Mouse (Mus musculus): ENCODE measurements around the gene Kctd19. TPM values are rescaled to one million over a fixed set of nuclear protein-coding genes. Genes with fewer than 3 reads are reported as not detected.

The Kctd19 gene
- polyA plus RNA-seq, 1 experiment from 2014 or later: not detected

GRCm38 (mm10) chr8:105434136-105434535 is 20.8 kb upstream of the Kctd19 start:
- Histone ChIP-seq H3K27me3 (ENCODE audit: control insufficient read depth, insufficient read depth, low read length) (no peaks in the 10 kb centered on the region), H3K9me3 (ENCODE audit: control insufficient read depth, low read length) (no peaks in the 10 kb centered on the region), H3K4me3 (ENCODE audit: low read depth, low read length) (no peak overlapping the region), H3K9ac (ENCODE audit: low read depth, low read length) (no peak overlapping the region), H3K27ac (ENCODE audit: low read depth, low read length) (0 out of 2 replicates have a peak overlapping the region, but pooled peaks have one; percentile 19), H3K4me1 (replicated peaks; ENCODE audit: control insufficient read depth, insufficient read depth, low read length) (no peaks in the 10 kb centered on the region; the same call in 1 of the 2 replicates), H3K4me2 (replicated peaks; ENCODE audit: low read depth, low read length) (no peak overlapping the region), H3K36me3 (ENCODE audit: control insufficient read depth, insufficient read depth, low read length) (no peaks in the 10 kb centered on the region)
- ATAC-seq (ENCODE audit: low FRiP score) (no peak), DNase-seq (ENCODE audit: low spot score) (no peak)
- WGBS: 81% methylated on average over 5 of the region's 5 CpGs

- 41% methylated on average over 5 of the region's 5 CpGs for WGBS
- Histone ChIP-seq H3K27ac (ENCODE audit: low read depth, low read length) (peak overlapping the region; percentile 19; the same call in 1 of the 2 replicates), H3K4me3 (ENCODE audit: low read depth, low read length) (no peak overlapping the region), H3K4me2 (replicated peaks; ENCODE audit: low read depth, low read length) (no peak overlapping the region), H3K36me3 (ENCODE audit: control insufficient read depth, insufficient read depth, low read length) (no peaks in the 10 kb centered on the region), H3K9me3 (ENCODE audit: control insufficient read depth, low read length) (no peaks in the 10 kb centered on the region), H3K27me3 (ENCODE audit: control insufficient read depth, insufficient read depth, low read length) (no peaks in the 10 kb centered on the region), H3K9ac (ENCODE audit: low read depth, low read length) (no peak overlapping the region), H3K4me1 (replicated peaks; ENCODE audit: control insufficient read depth, insufficient read depth, low read length) (no peaks in the 10 kb centered on the region; the same call in 1 of the 2 replicates)
- ATAC-seq (ENCODE audit: low FRiP score) (peak; percentile 45; the same call in 1 of the 2 replicates), DNase-seq (ENCODE audit: low spot score) (no peak)
Observed at GRCm38 (mm10) chr8:105433511-105433910, 20.2 kb upstream of the Kctd19 start.

- Histone ChIP-seq H3K9me3 (ENCODE audit: control insufficient read depth, low read length) (no peaks in the 10 kb centered on the region), H3K4me2 (replicated peaks; ENCODE audit: low read depth, low read length) (no peak overlapping the region), H3K4me1 (replicated peaks; ENCODE audit: control insufficient read depth, insufficient read depth, low read length) (no peaks in the 10 kb centered on the region; the same call in 1 of the 2 replicates), H3K4me3 (ENCODE audit: low read depth, low read length) (no peak overlapping the region), H3K36me3 (ENCODE audit: control insufficient read depth, insufficient read depth, low read length) (no peaks in the 10 kb centered on the region), H3K9ac (ENCODE audit: low read depth, low read length) (no peak overlapping the region), H3K27me3 (ENCODE audit: control insufficient read depth, insufficient read depth, low read length) (no peaks in the 10 kb centered on the region), H3K27ac (ENCODE audit: low read depth, low read length) (peak overlapping the region; percentile 62; the same call in 1 of the 2 replicates)
- ATAC-seq (ENCODE audit: low FRiP score) (peak; percentile 70), DNase-seq (ENCODE audit: low spot score) (peak; percentile 40)
- 59% methylated on average over 6 of the region's 6 CpGs for WGBS
Observed at GRCm38 (mm10) chr8:105433021-105433420, 19.7 kb upstream of the Kctd19 start.

GRCm38 (mm10) chr8:105431743-105432515 is 18.6 kb upstream of the Kctd19 start:
- no peaks in the 10 kb centered on the region for H3K9me3 ChIP-seq (ENCODE audit: control insufficient read depth, low read length)
- 55% methylated on average over 7 of the region's 7 CpGs for WGBS
- ATAC-seq (ENCODE audit: low FRiP score) (0 out of 2 replicates have a peak, but pooled peaks have one; percentile 35), DNase-seq (ENCODE audit: low spot score) (no peak)
- H3K4me1 ChIP-seq (replicated peaks; ENCODE audit: control insufficient read depth, insufficient read depth, low read length): no peaks in the 10 kb centered on the region; the same call in 1 of the 2 replicates
- H3K4me2 ChIP-seq (replicated peaks; ENCODE audit: low read depth, low read length): no peak overlapping the region
- no peak overlapping the region for H3K4me3 ChIP-seq (ENCODE audit: low read depth, low read length)
- no peaks in the 10 kb centered on the region for H3K27me3 ChIP-seq (ENCODE audit: control insufficient read depth, insufficient read depth, low read length)
- H3K27ac ChIP-seq (ENCODE audit: low read depth, low read length): no peak overlapping the region
- no peak overlapping the region for H3K9ac ChIP-seq (ENCODE audit: low read depth, low read length)
- no peaks in the 10 kb centered on the region for H3K36me3 ChIP-seq (ENCODE audit: control insufficient read depth, insufficient read depth, low read length)

- Histone ChIP-seq H3K4me2 (replicated peaks; ENCODE audit: low read depth, low read length) (no peak overlapping the region), H3K27me3 (ENCODE audit: control insufficient read depth, insufficient read depth, low read length) (no peaks in the 10 kb centered on the region), H3K36me3 (ENCODE audit: control insufficient read depth, insufficient read depth, low read length) (no peaks in the 10 kb centered on the region), H3K27ac (ENCODE audit: low read depth, low read length) (no peak overlapping the region), H3K9me3 (ENCODE audit: control insufficient read depth, low read length) (no peaks in the 10 kb centered on the region), H3K9ac (ENCODE audit: low read depth, low read length) (no peak overlapping the region), H3K4me3 (ENCODE audit: low read depth, low read length) (no peak overlapping the region), H3K4me1 (replicated peaks; ENCODE audit: control insufficient read depth, insufficient read depth, low read length) (no peaks in the 10 kb centered on the region)
- DNase-seq (ENCODE audit: low spot score): no peak
- 84% methylated on average over 6 of the region's 6 CpGs for WGBS
- ATAC-seq (ENCODE audit: low FRiP score): no peak
Observed at GRCm38 (mm10) chr8:105426878-105427277, 13.6 kb upstream of the Kctd19 start.

- Histone ChIP-seq H3K27ac (ENCODE audit: low read depth, low read length) (no peak overlapping the region), H3K9me3 (ENCODE audit: control insufficient read depth, low read length) (no peaks in the 10 kb centered on the region), H3K36me3 (ENCODE audit: control insufficient read depth, insufficient read depth, low read length) (no peaks in the 10 kb centered on the region), H3K4me2 (replicated peaks; ENCODE audit: low read depth, low read length) (no peak overlapping the region), H3K27me3 (ENCODE audit: control insufficient read depth, insufficient read depth, low read length) (no peaks in the 10 kb centered on the region), H3K9ac (ENCODE audit: low read depth, low read length) (no peak overlapping the region), H3K4me3 (ENCODE audit: low read depth, low read length) (no peak overlapping the region), H3K4me1 (replicated peaks; ENCODE audit: control insufficient read depth, insufficient read depth, low read length) (no peaks in the 10 kb centered on the region)
- 72% methylated on average over 1 of the region's 1 CpGs for whole genome bisulfite sequencing
- ATAC-seq (ENCODE audit: low FRiP score): no peak
- DNase-seq (ENCODE audit: low spot score): no peak
Observed at GRCm38 (mm10) chr8:105422006-105422405, 8.7 kb upstream of the Kctd19 start.

GRCm38 (mm10) chr8:105419800-105420199 is 6.5 kb upstream of the Kctd19 start:
- Histone ChIP-seq H3K27ac (ENCODE audit: low read depth, low read length) (no peak overlapping the region), H3K27me3 (ENCODE audit: control insufficient read depth, insufficient read depth, low read length) (no peaks in the 10 kb centered on the region), H3K9ac (ENCODE audit: low read depth, low read length) (no peak overlapping the region), H3K4me2 (replicated peaks; ENCODE audit: low read depth, low read length) (no peak overlapping the region), H3K4me3 (ENCODE audit: low read depth, low read length) (no peak overlapping the region), H3K36me3 (ENCODE audit: control insufficient read depth, insufficient read depth, low read length) (no peaks in the 10 kb centered on the region), H3K9me3 (ENCODE audit: control insufficient read depth, low read length) (no peaks in the 10 kb centered on the region), H3K4me1 (replicated peaks; ENCODE audit: control insufficient read depth, insufficient read depth, low read length) (no peaks in the 10 kb centered on the region)
- WGBS: 93% methylated on average over 4 of the region's 4 CpGs
- no peak for ATAC-seq (ENCODE audit: low FRiP score)
- no peak for DNase-seq (ENCODE audit: low spot score)

GRCm38 (mm10) chr8:105418992-105419391 is 5.7 kb upstream of the Kctd19 start:
- no peak overlapping the region for H3K4me3 ChIP-seq (ENCODE audit: low read depth, low read length)
- no peak for ATAC-seq (ENCODE audit: low FRiP score)
- H3K27ac ChIP-seq (ENCODE audit: low read depth, low read length): no peak overlapping the region
- no peaks in the 10 kb centered on the region for H3K9me3 ChIP-seq (ENCODE audit: control insufficient read depth, low read length)
- DNase-seq (ENCODE audit: low spot score): no peak
- H3K9ac ChIP-seq (ENCODE audit: low read depth, low read length): no peak overlapping the region
- H3K27me3 ChIP-seq (ENCODE audit: control insufficient read depth, insufficient read depth, low read length): no peaks in the 10 kb centered on the region
- H3K36me3 ChIP-seq (ENCODE audit: control insufficient read depth, insufficient read depth, low read length): no peaks in the 10 kb centered on the region
- no peaks in the 10 kb centered on the region for H3K4me1 ChIP-seq (replicated peaks; ENCODE audit: control insufficient read depth, insufficient read depth, low read length)
- no peak overlapping the region for H3K4me2 ChIP-seq (replicated peaks; ENCODE audit: low read depth, low read length)
- WGBS: 77% methylated on average over 2 of the region's 2 CpGs

- Histone ChIP-seq H3K4me2 (replicated peaks; ENCODE audit: low read depth, low read length) (no peak overlapping the region), H3K36me3 (ENCODE audit: control insufficient read depth, insufficient read depth, low read length) (no peaks in the 10 kb centered on the region), H3K27me3 (ENCODE audit: control insufficient read depth, insufficient read depth, low read length) (no peaks in the 10 kb centered on the region), H3K9ac (ENCODE audit: low read depth, low read length) (no peak overlapping the region), H3K4me3 (ENCODE audit: low read depth, low read length) (no peak overlapping the region), H3K4me1 (replicated peaks; ENCODE audit: control insufficient read depth, insufficient read depth, low read length) (no peaks in the 10 kb centered on the region), H3K27ac (ENCODE audit: low read depth, low read length) (no peak overlapping the region), H3K9me3 (ENCODE audit: control insufficient read depth, low read length) (no peaks in the 10 kb centered on the region)
- ATAC-seq (ENCODE audit: low FRiP score): no peak
- WGBS: 92% methylated on average over 6 of the region's 6 CpGs
- DNase-seq (ENCODE audit: low spot score): no peak
Observed at GRCm38 (mm10) chr8:105409947-105410346, 3.4 kb downstream of the Kctd19 start.
